Mouse (Mus musculus) lung, postnatal 14 days (tissue): ENCODE measurements around the gene Gal3st1.
"Not testable (repeated sequence)": the region's sequence is repeated elsewhere in the genome, so short reads cannot be mapped to it uniquely, and the experiment has no call there.

Experiments
- DNase-seq: peaks from one replicate; pipeline ENCODE4 v3.0.0; 2021

Gene Gal3st1

GRCm38 (mm10) chr11:3983863-3984745, 668 bp downstream of the Gal3st1 start:
- peak; percentile 12 for DNase-seq

GRCm38 (mm10) chr11:3989748-3990147, 6.3 kb downstream of the Gal3st1 start:
- DNase-seq: no peak

- no peak for DNase-seq
These were observed 9.7 kb downstream of the Gal3st1 start for GRCm38 (mm10) chr11:3993132-3993531.

GRCm38 (mm10) chr11:3993914-3994313, 10.5 kb downstream of the Gal3st1 start:
- DNase-seq: no peak

GRCm38 (mm10) chr11:3995511-3995910, 12.1 kb downstream of the Gal3st1 start:
- no peak for DNase-seq

- DNase-seq: no peak
These were observed 13.4 kb downstream of the Gal3st1 start for GRCm38 (mm10) chr11:3996840-3997239.

- DNase-seq: no peak
These were observed 14.7 kb downstream of the Gal3st1 start for GRCm38 (mm10) chr11:3997978-3998720.

GRCm38 (mm10) chr11:3999547-3999946, 16.1 kb downstream of the Gal3st1 start:
- DNase-seq: no peak

- peak; percentile 80 for DNase-seq
These were observed 18.2 kb downstream of the Gal3st1 start for GRCm38 (mm10) chr11:4001603-4002002.

- DNase-seq: no peak
These were observed 21.9 kb downstream of the Gal3st1 start for GRCm38 (mm10) chr11:4005220-4005805.

GRCm38 (mm10) chr11:4006462-4006861, 23.0 kb downstream of the Gal3st1 start:
- DNase-seq: no peak

- no peak for DNase-seq
These were observed 29.2 kb downstream of the Gal3st1 start for GRCm38 (mm10) chr11:4012616-4013015.

- not testable (repeated sequence) for DNase-seq
These were observed 32.4 kb downstream of the Gal3st1 start for GRCm38 (mm10) chr11:4015796-4016195.

GRCm38 (mm10) chr11:4022111-4022510, 38.7 kb downstream of the Gal3st1 start:
- not testable (repeated sequence) for DNase-seq

- DNase-seq: no peak
These were observed 39.9 kb downstream of the Gal3st1 start for GRCm38 (mm10) chr11:4023321-4023720.

GRCm38 (mm10) chr11:4027066-4027465, 43.6 kb downstream of the Gal3st1 start:
- DNase-seq: no peak

- DNase-seq: no peak
These were observed 44.3 kb downstream of the Gal3st1 start for GRCm38 (mm10) chr11:4027561-4028334.

GRCm38 (mm10) chr11:4029343-4029742, 45.9 kb downstream of the Gal3st1 start:
- DNase-seq: no peak

- DNase-seq: peak; percentile 45
These were observed 47.9 kb downstream of the Gal3st1 start, which contains the start of gene Sec14l4 for GRCm38 (mm10) chr11:4031126-4031941. TSS of gene Sec14l4 (plus strand) at chr11:4031462.

GRCm38 (mm10) chr11:4031961-4032360, 48.5 kb downstream of the Gal3st1 start:
- no peak for DNase-seq

- DNase-seq: no peak
These were observed 50.0 kb downstream of the Gal3st1 start for GRCm38 (mm10) chr11:4033471-4033870.

GRCm38 (mm10) chr11:4034169-4034568, 50.7 kb downstream of the Gal3st1 start:
- no peak for DNase-seq
